Mouse (Mus musculus): Measurements from ENCODE around the gene Rhov. TPM values are rescaled to one million over a fixed set of nuclear protein-coding genes. Genes with fewer than 3 reads are reported as not detected.

The Rhov gene
- polyA plus RNA-seq, 1 experiment, result 5.9 TPM

DNA sequence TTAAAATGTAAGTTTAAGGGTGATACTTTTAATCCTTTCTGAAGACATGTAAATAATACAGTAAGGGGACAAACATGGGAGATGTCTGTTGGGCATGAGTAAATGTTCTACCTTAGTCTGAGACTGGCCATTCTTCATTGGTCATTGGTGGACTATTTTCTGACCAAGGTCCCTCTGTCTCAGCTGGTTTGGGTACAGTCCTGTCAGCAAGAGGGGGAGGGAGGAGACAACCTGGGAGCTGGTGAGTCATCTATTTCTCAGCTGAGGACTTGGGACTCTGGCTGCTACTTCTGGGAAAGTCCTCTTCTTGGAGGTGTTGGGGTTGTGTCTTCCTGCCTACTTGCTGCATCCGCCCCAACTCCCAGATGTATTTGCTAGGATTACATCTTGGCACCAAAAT lies 3.1 kb upstream of the Rhov start:
- TF ChIP-seq POLR2A (IDR thresholded peaks at IDR 0.05; ENCODE audit: low read depth, low read length) (no peak), CTCF (conservative IDR thresholded peaks at IDR 0.05; ENCODE audit: insufficient read depth, insufficient read length, low read depth, low read length) (no peak)
- no peak overlapping the region for H3K4me3 ChIP-seq (ENCODE audit: insufficient read depth, low read depth, low read length)
- no peaks in the 10 kb centered on the region for H3K36me3 ChIP-seq (ENCODE audit: control insufficient read depth, insufficient read depth, low read length)
- H3K27ac ChIP-seq (ENCODE audit: insufficient read depth, low read depth, low read length), result no peak overlapping the region
- 56% methylated on average over 1 of the region's 1 CpGs for WGBS
- no peaks in the 10 kb centered on the region for H3K27me3 ChIP-seq (replicated peaks; ENCODE audit: control insufficient read depth, insufficient read depth, low read length)
- peak; percentile 92 for DNase-seq
- H3K4me1 ChIP-seq (ENCODE audit: control insufficient read depth, insufficient read depth, low read length), result peaks cover 2% of the 10 kb centered on the region; the same call in 1 of the 2 replicates

DNA sequence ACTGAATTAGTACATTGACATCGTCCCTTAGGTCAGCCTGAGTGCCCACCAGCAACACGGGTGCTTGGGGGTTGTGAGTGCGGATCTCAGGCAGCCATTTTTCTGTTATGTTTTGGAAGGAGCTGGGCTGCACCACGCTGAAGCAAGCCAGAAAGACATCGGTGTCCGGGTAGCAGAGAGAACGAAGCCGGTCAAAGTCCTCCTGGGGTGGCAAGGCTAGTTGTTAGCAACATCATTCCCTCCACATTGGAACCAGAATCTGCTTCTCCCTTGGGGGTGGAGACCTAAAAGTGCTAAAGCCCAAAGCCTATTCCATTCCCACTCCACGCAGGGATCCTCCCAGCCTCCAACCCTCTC lies 808 bp downstream of the Rhov start:
- Histone ChIP-seq H3K36me3 (ENCODE audit: control insufficient read depth, insufficient read depth, low read length) (no peaks in the 10 kb centered on the region), H3K27ac (ENCODE audit: insufficient read depth, low read depth, low read length) (no peak overlapping the region), H3K27me3 (replicated peaks; ENCODE audit: control insufficient read depth, insufficient read depth, low read length) (no peaks in the 10 kb centered on the region), H3K4me3 (ENCODE audit: insufficient read depth, low read depth, low read length) (peak overlapping the region; percentile 58), H3K4me1 (ENCODE audit: control insufficient read depth, insufficient read depth, low read length) (peaks cover 2% of the 10 kb centered on the region; the same call in 1 of the 2 replicates)
- WGBS, result 57% methylated on average over 9 of the region's 9 CpGs
- DNase-seq, result peak; percentile 73
- TF ChIP-seq CTCF (conservative IDR thresholded peaks at IDR 0.05; ENCODE audit: insufficient read depth, insufficient read length, low read depth, low read length) (no peak), POLR2A (IDR thresholded peaks at IDR 0.05; ENCODE audit: low read depth, low read length) (no peak)

DNA sequence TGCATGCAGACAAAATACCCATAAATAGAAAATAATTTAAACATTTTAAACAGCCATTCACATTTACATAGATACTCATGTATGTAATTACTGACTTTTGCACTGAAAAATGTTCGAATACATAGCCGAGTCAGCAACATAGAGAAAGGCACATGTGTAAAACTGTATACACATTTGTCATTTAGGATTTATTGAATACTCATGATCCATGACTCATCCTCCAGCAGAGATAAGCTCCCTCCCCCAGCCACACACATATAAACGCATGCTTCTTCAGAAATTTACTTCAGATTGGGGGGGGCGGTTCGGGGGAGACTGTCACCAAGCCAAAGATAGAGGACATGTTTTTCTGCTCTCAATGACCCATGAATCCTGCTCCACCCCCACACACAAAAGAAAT lies 7.3 kb downstream of the Rhov start:
- no peaks in the 10 kb centered on the region for H3K27me3 ChIP-seq (replicated peaks; ENCODE audit: control insufficient read depth, insufficient read depth, low read length)
- TF ChIP-seq CTCF (conservative IDR thresholded peaks at IDR 0.05; ENCODE audit: insufficient read depth, insufficient read length, low read depth, low read length) (no peak), POLR2A (IDR thresholded peaks at IDR 0.05; ENCODE audit: low read depth, low read length) (no peak)
- H3K27ac ChIP-seq (ENCODE audit: insufficient read depth, low read depth, low read length), result no peak overlapping the region
- WGBS, result 69% methylated on average over 5 of the region's 5 CpGs
- H3K36me3 ChIP-seq (ENCODE audit: control insufficient read depth, insufficient read depth, low read length), result no peaks in the 10 kb centered on the region
- H3K4me3 ChIP-seq (ENCODE audit: insufficient read depth, low read depth, low read length), result no peak overlapping the region
- no peak for DNase-seq
- peaks cover 9% of the 10 kb centered on the region for H3K4me1 ChIP-seq (ENCODE audit: control insufficient read depth, insufficient read depth, low read length)

DNA sequence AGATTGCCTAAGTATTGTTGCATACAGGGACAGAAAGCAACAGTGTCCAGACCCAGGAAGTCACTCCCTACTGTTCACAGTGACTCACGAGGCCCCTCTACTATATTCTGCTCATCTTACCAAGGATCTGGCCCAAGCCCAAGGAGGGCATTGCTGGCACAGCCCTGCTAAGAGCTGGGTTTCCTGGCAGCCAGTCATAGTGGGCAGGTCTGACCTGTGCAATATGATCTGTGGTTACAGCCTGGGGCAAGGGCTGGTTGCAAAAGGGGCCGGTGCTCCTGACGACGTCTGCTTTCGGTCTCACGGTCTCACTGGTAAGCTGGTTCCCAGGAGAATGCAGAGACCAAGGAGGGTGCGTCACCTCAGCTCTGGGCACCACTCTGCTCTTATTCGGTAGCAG lies 8.1 kb downstream of the Rhov start:
- TF ChIP-seq CTCF (conservative IDR thresholded peaks at IDR 0.05; ENCODE audit: insufficient read depth, insufficient read length, low read depth, low read length) (no peak), POLR2A (IDR thresholded peaks at IDR 0.05; ENCODE audit: low read depth, low read length) (no peak)
- H3K4me1 ChIP-seq (ENCODE audit: control insufficient read depth, insufficient read depth, low read length), result peaks cover 9% of the 10 kb centered on the region
- no peaks in the 10 kb centered on the region for H3K27me3 ChIP-seq (replicated peaks; ENCODE audit: control insufficient read depth, insufficient read depth, low read length)
- peak overlapping the region; percentile 11; the same call in 1 of the 2 replicates for H3K4me3 ChIP-seq (ENCODE audit: insufficient read depth, low read depth, low read length)
- no peak overlapping the region for H3K27ac ChIP-seq (ENCODE audit: insufficient read depth, low read depth, low read length)
- 9% methylated on average over 8 of the region's 8 CpGs for WGBS
- H3K36me3 ChIP-seq (ENCODE audit: control insufficient read depth, insufficient read depth, low read length), result no peaks in the 10 kb centered on the region
- peak; percentile 84 for DNase-seq

DNA sequence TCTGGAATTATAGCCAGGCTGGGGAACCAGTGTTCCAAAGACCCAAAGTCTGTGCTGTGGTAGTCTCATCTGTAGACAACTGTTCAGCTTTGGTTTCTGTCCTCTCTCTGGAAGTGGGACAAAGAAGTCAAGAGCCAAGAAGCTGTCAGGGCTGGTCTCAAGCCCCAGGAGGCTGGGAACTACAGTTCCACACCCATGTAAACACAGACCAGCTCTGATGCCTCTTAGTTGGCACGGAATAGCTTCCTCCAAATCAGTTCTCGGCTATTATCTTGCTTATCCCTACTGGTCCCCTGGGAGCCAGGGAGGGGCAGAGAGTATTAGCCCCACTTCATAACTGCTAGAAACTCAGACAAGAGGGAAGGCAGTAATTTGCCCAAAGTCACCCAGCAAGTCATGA lies 9.7 kb downstream of the Rhov start:
- no peak for DNase-seq
- TF ChIP-seq POLR2A (IDR thresholded peaks at IDR 0.05; ENCODE audit: low read depth, low read length) (no peak), CTCF (conservative IDR thresholded peaks at IDR 0.05; ENCODE audit: insufficient read depth, insufficient read length, low read depth, low read length) (no peak)
- WGBS, result 75% methylated on average over 2 of the region's 2 CpGs
- Histone ChIP-seq H3K4me1 (ENCODE audit: control insufficient read depth, insufficient read depth, low read length) (peaks cover 9% of the 10 kb centered on the region), H3K4me3 (ENCODE audit: insufficient read depth, low read depth, low read length) (no peak overlapping the region), H3K36me3 (ENCODE audit: control insufficient read depth, insufficient read depth, low read length) (no peaks in the 10 kb centered on the region), H3K27me3 (replicated peaks; ENCODE audit: control insufficient read depth, insufficient read depth, low read length) (no peaks in the 10 kb centered on the region), H3K27ac (ENCODE audit: insufficient read depth, low read depth, low read length) (no peak overlapping the region)

DNA sequence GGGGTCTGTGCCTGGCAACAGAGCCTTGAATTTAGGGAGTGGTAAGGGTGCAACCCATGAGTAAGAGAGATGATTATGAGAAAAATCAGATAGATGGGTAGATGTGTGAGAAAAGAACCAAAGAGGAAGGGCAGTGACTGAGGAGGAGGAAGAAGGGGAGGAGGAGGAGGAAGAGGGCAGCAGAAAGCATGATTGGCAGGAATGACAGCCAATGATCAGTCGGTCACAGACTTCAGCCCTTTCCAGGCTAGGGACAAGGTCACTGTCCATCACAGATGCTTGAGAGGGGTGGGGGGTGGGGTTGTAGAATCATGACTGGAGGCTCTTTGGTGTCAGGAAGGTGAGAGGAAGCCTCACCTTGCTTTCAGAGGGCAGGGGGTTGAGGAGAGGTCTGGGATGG lies 10.6 kb downstream of the Rhov start:
- no peak overlapping the region for H3K27ac ChIP-seq (ENCODE audit: insufficient read depth, low read depth, low read length)
- no peak overlapping the region for H3K4me3 ChIP-seq (ENCODE audit: insufficient read depth, low read depth, low read length)
- no peak for DNase-seq
- H3K27me3 ChIP-seq (replicated peaks; ENCODE audit: control insufficient read depth, insufficient read depth, low read length), result no peaks in the 10 kb centered on the region
- 77% methylated on average over 1 of the region's 1 CpGs for WGBS
- no peak for TF ChIP-seq CTCF (conservative IDR thresholded peaks at IDR 0.05; ENCODE audit: insufficient read depth, insufficient read length, low read depth, low read length)
- no peaks in the 10 kb centered on the region for H3K36me3 ChIP-seq (ENCODE audit: control insufficient read depth, insufficient read depth, low read length)
- H3K4me1 ChIP-seq (ENCODE audit: control insufficient read depth, insufficient read depth, low read length), result peaks cover 9% of the 10 kb centered on the region

DNA sequence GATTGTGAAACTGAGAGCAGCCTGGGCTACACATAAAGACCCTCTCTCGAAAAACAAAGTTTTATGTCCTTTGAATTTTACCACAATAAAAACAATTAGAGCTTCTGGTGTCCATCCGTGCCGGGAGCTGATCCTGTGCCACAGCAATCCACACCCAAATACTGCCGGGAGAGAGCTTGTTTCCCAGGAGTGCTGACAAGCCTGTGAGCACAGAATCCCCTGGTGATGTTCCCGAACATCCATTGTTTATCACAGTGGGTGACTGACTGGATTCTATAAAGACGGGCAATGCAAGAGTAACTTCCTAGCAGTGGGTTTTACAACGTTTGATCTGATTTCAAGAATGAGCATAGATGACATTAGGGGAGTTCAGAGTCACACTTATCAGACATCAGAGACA lies 16.1 kb downstream of the Rhov start:
- WGBS, result 27% methylated on average over 7 of the region's 7 CpGs
- Histone ChIP-seq H3K27ac (ENCODE audit: insufficient read depth, low read depth, low read length) (no peak overlapping the region), H3K36me3 (ENCODE audit: control insufficient read depth, insufficient read depth, low read length) (no peaks in the 10 kb centered on the region), H3K4me3 (ENCODE audit: insufficient read depth, low read depth, low read length) (no peak overlapping the region), H3K27me3 (replicated peaks; ENCODE audit: control insufficient read depth, insufficient read depth, low read length) (no peaks in the 10 kb centered on the region), H3K4me1 (ENCODE audit: control insufficient read depth, insufficient read depth, low read length) (peaks cover 11% of the 10 kb centered on the region; the same call in 1 of the 2 replicates)
- TF ChIP-seq CTCF (conservative IDR thresholded peaks at IDR 0.05; ENCODE audit: insufficient read depth, insufficient read length, low read depth, low read length) (no peak), POLR2A (IDR thresholded peaks at IDR 0.05; ENCODE audit: low read depth, low read length) (no peak)
- no peak for DNase-seq

Measured in kidney, adult 2 months (tissue).